Mouse (Mus musculus) thymus, adult 2 months (tissue): ENCODE measurements at regions not wholly inside any gene's neighbourhood (a gene's known extent, or its start where the extent isn't known, plus 50 kb on each side); places are given as distances from the start of the nearest gene placed in this dataset.

Source experiments
- DNase-seq: peaks from one replicate; pipeline ENCODE4 v3.0.0; 2021
- H3K27ac ChIP-seq: fragments of 200-500 bp; 2 replicates; pipeline ENCODE4 v1.5.1; 2012; ENCODE audit warnings: low read length, control low read depth; ENCODE audit not compliant: control insufficient read depth, insufficient read depth
- H3K27me3 ChIP-seq: fragments of 200-500 bp; 2 replicates; pipeline ENCODE4 v1.6.1; 2012; ENCODE audit warnings: mild to moderate bottlenecking, low read length, moderate library complexity, mixed read lengths; ENCODE audit not compliant: control insufficient read depth, insufficient read depth
- H3K36me3 ChIP-seq: fragments of 200-500 bp; 2 replicates; pipeline ENCODE4 v1.6.1; 2012; ENCODE audit warnings: mild to moderate bottlenecking, low read length, moderate library complexity; ENCODE audit not compliant: control insufficient read depth, insufficient read depth
- H3K4me1 ChIP-seq: fragments of 200-500 bp; replicated peaks from 2 replicates; pipeline ENCODE4 v1.6.1; 2012; ENCODE audit warnings: low read length; ENCODE audit not compliant: control insufficient read depth, insufficient read depth
- H3K4me3 ChIP-seq: fragments of 200-500 bp; 2 replicates; pipeline ENCODE4 v1.5.1; 2012; ENCODE audit warnings: mild to moderate bottlenecking, low read length, control low read depth, moderate library complexity; ENCODE audit not compliant: control insufficient read depth, insufficient read depth
- CTCF ChIP-seq: fragments of 200-500 bp; IDR thresholded peaks from 2 replicates; pipeline ENCODE4 v1.5.1; 2012; ENCODE audit warnings: mild to moderate bottlenecking, control low read depth, low read length, moderate library complexity, borderline replicate concordance; ENCODE audit not compliant: control insufficient read depth, poor library complexity, insufficient read depth; ENCODE audit errors: extremely low read depth
- POLR2A ChIP-seq: fragments of 200-500 bp; IDR thresholded peaks from 2 replicates; pipeline ENCODE4 v1.6.1; 2012; ENCODE audit warnings: mild to moderate bottlenecking, low read length, control low read depth, moderate library complexity; ENCODE audit not compliant: control insufficient read depth, poor library complexity, insufficient read depth; ENCODE audit errors: extremely low read depth
- WGBS: fragments of 180-500 bp; shearing (Covaris S2); methylation state at CpG from one replicate; pipeline ENCODE4 v1.1.7; 2018; 5-methylcytosine and 5-hydroxymethylcytosine counted together

DNA sequence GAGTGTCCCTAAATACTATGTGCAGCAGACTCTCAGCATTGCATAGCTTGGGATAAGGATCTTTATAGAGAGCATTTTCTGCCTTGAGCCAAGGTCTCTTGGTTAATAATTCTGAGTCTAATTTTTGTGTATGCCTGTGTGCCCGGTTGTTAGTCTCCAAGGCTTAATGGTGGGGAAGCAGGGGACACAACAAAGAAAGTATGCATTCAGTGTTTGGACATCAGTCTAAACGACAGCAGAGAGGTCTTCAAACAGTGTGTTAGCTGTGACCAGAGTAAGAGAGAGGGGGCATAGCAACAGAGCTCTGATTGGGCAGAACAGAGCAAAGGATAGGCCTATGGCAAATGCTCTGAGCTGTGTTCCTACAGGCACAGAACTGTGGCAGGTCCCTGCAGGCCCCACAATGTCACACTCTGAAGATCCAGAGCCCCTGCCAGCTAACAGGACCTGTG lies 522.7 kb upstream of the Tnp1 start:
- no peak overlapping the region for H3K4me3 ChIP-seq
- 66% methylated on average over 2 of the region's 2 CpGs for WGBS
- H3K36me3 ChIP-seq = no peaks in the 10 kb centered on the region
- no peaks in the 10 kb centered on the region for H3K4me1 ChIP-seq
- H3K27ac ChIP-seq = no peak overlapping the region
- DNase-seq = no peak
- H3K27me3 ChIP-seq = no peaks in the 10 kb centered on the region
- TF ChIP-seq CTCF (no peak), POLR2A (no peak)

GRCm38 (mm10) chr1:73535726-73536265 lies 520.1 kb upstream of the Tnp1 start:
- H3K4me3 ChIP-seq = no peak overlapping the region
- TF ChIP-seq CTCF (no peak), POLR2A (no peak)
- H3K27me3 ChIP-seq = no peaks in the 10 kb centered on the region
- H3K27ac ChIP-seq = no peak overlapping the region
- 92% methylated on average over 4 of the region's 4 CpGs for WGBS
- H3K36me3 ChIP-seq = no peaks in the 10 kb centered on the region
- DNase-seq = no peak
- H3K4me1 ChIP-seq = no peaks in the 10 kb centered on the region

- H3K36me3 ChIP-seq = no peaks in the 10 kb centered on the region
- no peaks in the 10 kb centered on the region for H3K4me1 ChIP-seq
- DNase-seq = no peak
- H3K27ac ChIP-seq = no peak overlapping the region
- H3K4me3 ChIP-seq = no peak overlapping the region
- no peak for TF ChIP-seq CTCF
- TF ChIP-seq POLR2A = no peak
- no peaks in the 10 kb centered on the region for H3K27me3 ChIP-seq
- WGBS = 88% methylated on average over 3 of the region's 3 CpGs
These were observed 517.8 kb upstream of the Tnp1 start for GRCm38 (mm10) chr1:73533526-73533925.

GRCm38 (mm10) chr1:73532316-73532715 lies 516.6 kb upstream of the Tnp1 start:
- no peak for DNase-seq
- 89% methylated on average over 4 of the region's 4 CpGs for WGBS
- H3K4me3 ChIP-seq = no peak overlapping the region
- no peaks in the 10 kb centered on the region for H3K36me3 ChIP-seq
- H3K27me3 ChIP-seq = no peaks in the 10 kb centered on the region
- no peak overlapping the region for H3K27ac ChIP-seq
- TF ChIP-seq POLR2A (no peak), CTCF (no peak)
- H3K4me1 ChIP-seq = no peaks in the 10 kb centered on the region

DNA sequence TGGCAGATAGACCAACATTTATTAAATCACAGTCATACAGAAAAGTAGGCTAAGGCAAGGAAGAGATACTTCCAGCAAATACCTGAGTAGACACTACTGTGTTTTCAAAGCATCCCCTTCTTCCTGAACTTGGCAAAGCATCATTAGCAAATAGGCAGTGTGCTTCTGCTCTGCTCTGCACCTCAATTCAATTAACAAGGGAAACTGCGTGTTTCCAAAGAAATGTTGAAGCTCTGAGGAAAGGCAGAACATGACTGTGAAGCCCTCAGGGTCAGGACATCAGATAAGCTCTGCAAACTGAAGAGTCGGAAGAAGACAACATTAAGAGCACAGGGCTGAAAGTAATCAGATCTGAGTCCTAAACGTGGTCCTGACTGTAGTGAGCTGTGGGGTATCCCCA lies 516.1 kb upstream of the Tnp1 start:
- H3K36me3 ChIP-seq = no peaks in the 10 kb centered on the region
- TF ChIP-seq CTCF (no peak), POLR2A (no peak)
- no peak overlapping the region for H3K4me3 ChIP-seq
- no peak overlapping the region for H3K27ac ChIP-seq
- 75% methylated on average over 3 of the region's 3 CpGs for WGBS
- no peaks in the 10 kb centered on the region for H3K4me1 ChIP-seq
- no peaks in the 10 kb centered on the region for H3K27me3 ChIP-seq
- DNase-seq = no peak

DNA sequence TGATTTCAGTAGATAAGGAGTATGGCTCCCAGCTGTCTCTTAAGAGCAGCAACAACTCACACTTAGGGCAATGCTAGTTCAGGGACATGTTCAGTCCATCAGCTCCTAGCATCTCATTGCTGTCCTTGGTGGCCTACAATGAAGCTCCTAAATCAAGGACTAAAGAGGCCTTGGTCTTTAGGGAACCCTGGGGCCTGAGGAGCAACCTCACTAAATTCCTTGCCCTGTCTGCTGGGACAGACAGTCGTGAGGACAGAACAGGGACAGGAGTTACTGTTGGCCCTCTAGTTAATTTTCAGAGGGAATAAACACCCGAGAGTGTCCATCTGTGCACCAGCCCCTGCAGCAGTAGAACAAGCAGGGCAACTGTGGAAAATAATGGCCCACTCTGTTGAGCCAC lies 514.6 kb upstream of the Tnp1 start:
- Histone ChIP-seq H3K4me3 (no peak overlapping the region), H3K4me1 (no peaks in the 10 kb centered on the region), H3K27ac (no peak overlapping the region), H3K36me3 (no peaks in the 10 kb centered on the region), H3K27me3 (no peaks in the 10 kb centered on the region)
- no peak for DNase-seq
- TF ChIP-seq POLR2A (no peak), CTCF (no peak)
- WGBS = 86% methylated on average over 2 of the region's 2 CpGs

DNA sequence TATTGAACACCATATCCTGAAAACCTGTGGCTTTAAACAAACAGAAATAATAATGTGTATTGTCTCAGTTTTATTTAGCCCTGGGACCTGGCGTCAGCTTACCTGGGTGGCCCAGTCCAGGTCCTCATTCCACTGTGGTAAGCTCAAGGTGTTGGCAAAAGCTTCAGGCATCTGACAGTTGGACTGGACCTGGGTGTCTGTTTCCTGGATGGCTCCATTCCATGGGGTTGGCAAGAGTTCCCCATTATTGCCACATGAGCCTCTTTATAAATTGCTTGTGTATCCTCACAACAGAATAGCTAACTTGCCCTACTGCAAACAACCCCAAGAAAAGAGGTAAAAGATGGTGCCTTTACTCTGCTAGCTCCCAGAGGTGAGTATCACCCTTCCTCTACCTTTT lies 512.9 kb upstream of the Tnp1 start:
- Histone ChIP-seq H3K36me3 (no peaks in the 10 kb centered on the region), H3K27me3 (no peaks in the 10 kb centered on the region), H3K27ac (no peak overlapping the region), H3K4me3 (no peak overlapping the region), H3K4me1 (no peaks in the 10 kb centered on the region)
- no peak for DNase-seq
- WGBS = 89% methylated on average over 1 of the region's 1 CpGs
- no peak for TF ChIP-seq POLR2A
- TF ChIP-seq CTCF = no peak
